Mouse (Mus musculus): ENCODE results near the gene Aprt. TPM values are rescaled to one million over a fixed set of nuclear protein-coding genes. Genes with fewer than 3 reads are reported as not detected.

The Aprt gene
- polyA plus RNA-seq, 1 experiment from 2014 or later, result 189 TPM

DNA sequence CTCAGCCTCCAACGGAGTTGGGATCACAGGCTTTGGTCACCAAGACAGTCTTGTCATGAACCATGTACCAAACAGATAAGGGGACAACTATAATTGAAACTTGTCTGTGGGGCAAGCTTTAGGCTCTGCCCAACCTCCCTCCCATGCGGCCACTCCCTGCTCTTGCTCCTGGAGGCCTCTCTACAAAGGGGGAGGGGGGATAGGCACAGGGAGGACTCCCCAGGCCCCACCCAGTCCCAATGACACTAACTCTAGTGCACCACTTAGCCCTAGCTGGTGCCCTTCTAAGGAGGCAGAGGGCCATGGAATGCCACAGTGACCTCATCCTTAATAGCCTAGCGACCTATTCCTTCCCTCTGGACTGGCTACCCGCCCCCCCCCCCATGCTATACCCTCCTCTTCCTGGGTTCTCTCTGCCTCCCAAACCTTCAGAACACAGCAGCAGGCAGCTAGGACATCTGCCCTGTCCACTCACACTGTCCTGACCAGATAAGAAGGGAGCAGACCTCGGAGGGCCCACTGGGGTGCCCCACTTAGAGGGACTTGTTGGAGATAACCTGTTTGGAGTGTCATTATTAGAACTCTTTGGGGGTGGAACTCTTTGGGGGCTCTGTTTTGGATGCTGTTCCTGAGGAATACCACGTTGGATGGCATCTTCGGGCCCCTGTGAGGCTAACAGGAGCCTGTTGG lies 30.5 kb downstream of the Aprt start:
- Histone ChIP-seq H3K27ac (replicated peaks) (no peak overlapping the region), H3K9me3 (replicated peaks) (no peaks in the 10 kb centered on the region), H3K27me3 (replicated peaks) (peaks cover 28% of the 10 kb centered on the region), H3K9ac (replicated peaks) (no peak overlapping the region), H3K4me3 (replicated peaks) (no peak overlapping the region), H3K36me3 (no peaks in the 10 kb centered on the region), H3K4me2 (no peak overlapping the region), H3K4me1 (peaks cover 14% of the 10 kb centered on the region)
- no peak for ATAC-seq (ENCODE audit: low FRiP score)
- WGBS, result 79% methylated on average over 6 of the region's 7 CpGs

GRCm38 (mm10) chr8:122544138-122544537 lies 32.6 kb downstream of the Aprt start:
- Histone ChIP-seq H3K9ac (replicated peaks) (no peak overlapping the region), H3K4me1 (0 out of 2 replicates have a peak, but pooled peaks cover 3% of the 10 kb centered on the region), H3K4me2 (no peak overlapping the region), H3K4me3 (replicated peaks) (no peak overlapping the region), H3K36me3 (no peaks in the 10 kb centered on the region), H3K9me3 (replicated peaks) (no peaks in the 10 kb centered on the region), H3K27ac (replicated peaks) (no peak overlapping the region), H3K27me3 (replicated peaks) (peaks cover 11% of the 10 kb centered on the region)
- 90% methylated on average over 8 of the region's 8 CpGs for WGBS
- no peak for ATAC-seq (ENCODE audit: low FRiP score)

DNA sequence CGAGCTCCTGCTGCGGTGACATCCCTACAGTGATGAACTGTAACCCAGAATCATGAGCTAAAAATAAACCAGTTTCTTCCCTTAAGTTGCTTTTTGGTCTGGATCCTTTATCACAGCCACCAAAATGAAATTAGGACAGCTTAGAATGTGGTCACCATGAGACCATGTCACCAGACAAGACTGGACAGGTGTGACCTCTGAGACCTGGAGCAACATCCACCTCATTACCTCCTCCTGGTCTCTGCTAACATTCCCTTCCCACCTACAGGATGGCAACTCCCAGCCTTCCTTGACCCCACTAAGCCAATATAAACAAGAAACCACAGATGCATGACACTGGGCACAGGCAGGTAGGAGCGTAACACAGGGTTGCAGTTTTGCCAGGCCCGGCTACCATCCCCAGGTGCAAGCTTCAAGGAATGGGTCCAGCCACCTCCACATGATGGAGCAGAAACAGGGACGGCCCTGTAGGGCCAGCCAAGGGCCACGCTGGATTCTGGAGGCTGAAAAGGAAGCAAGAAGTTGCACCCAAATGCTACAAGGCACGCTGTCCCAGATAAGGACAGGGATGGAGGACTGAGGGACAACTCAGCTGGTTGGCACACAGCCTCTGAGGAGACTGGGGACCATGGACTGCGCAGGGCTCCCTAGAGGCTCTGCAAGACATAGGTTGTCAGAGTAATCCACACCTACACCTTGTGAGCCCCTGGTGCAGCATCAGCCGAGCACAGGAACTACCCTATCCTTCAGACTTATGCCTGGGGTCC lies 38.2 kb downstream of the Aprt start:
- H3K4me1 ChIP-seq, result no peaks in the 10 kb centered on the region
- no peak overlapping the region for H3K4me3 ChIP-seq (replicated peaks)
- no peak for ATAC-seq (ENCODE audit: low FRiP score)
- H3K4me2 ChIP-seq, result no peak overlapping the region
- WGBS, result 93% methylated on average over 9 of the region's 9 CpGs
- H3K36me3 ChIP-seq, result no peaks in the 10 kb centered on the region
- no peak overlapping the region for H3K9ac ChIP-seq (replicated peaks)
- H3K9me3 ChIP-seq (replicated peaks), result no peaks in the 10 kb centered on the region
- no peaks in the 10 kb centered on the region for H3K27me3 ChIP-seq (replicated peaks)
- no peak overlapping the region for H3K27ac ChIP-seq (replicated peaks)

- ATAC-seq (ENCODE audit: low FRiP score), result no peak
- H3K9me3 ChIP-seq (replicated peaks), result no peaks in the 10 kb centered on the region
- H3K9ac ChIP-seq (replicated peaks), result no peak overlapping the region
- H3K27ac ChIP-seq (replicated peaks), result no peak overlapping the region
- 87% methylated on average over 2 of the region's 2 CpGs for WGBS
- H3K4me3 ChIP-seq (replicated peaks), result no peak overlapping the region
- no peaks in the 10 kb centered on the region for H3K27me3 ChIP-seq (replicated peaks)
- H3K4me2 ChIP-seq, result no peak overlapping the region
- H3K4me1 ChIP-seq, result no peaks in the 10 kb centered on the region
- no peaks in the 10 kb centered on the region for H3K36me3 ChIP-seq
These were observed 38.9 kb downstream of the Aprt start for GRCm38 (mm10) chr8:122537812-122538211.

DNA sequence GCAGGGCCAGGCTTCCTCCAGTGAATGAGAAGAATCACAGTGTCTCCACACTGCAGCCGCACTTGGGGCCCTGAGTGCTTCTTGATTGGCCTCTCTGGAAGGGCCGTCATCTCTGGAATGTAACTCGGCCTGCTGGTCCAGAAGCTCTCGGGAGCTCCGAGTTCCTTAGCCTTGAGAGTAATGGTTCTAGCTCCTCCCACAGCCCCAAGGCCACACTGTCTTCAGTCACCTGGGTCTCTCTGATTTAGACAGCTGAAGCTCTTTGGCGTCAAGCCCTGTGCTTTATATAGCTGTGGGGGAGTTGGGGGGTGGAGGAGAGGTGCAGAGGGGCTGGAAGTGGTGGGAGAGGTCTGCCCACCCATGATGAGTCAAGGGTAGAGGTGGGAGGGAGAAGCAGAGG lies 39.7 kb downstream of the Aprt start:
- Histone ChIP-seq H3K27ac (replicated peaks) (no peak overlapping the region), H3K4me1 (no peaks in the 10 kb centered on the region), H3K9ac (replicated peaks) (no peak overlapping the region), H3K27me3 (replicated peaks) (no peaks in the 10 kb centered on the region), H3K4me3 (replicated peaks) (no peak overlapping the region), H3K36me3 (no peaks in the 10 kb centered on the region), H3K4me2 (no peak overlapping the region), H3K9me3 (replicated peaks) (no peaks in the 10 kb centered on the region)
- ATAC-seq (ENCODE audit: low FRiP score), result no peak
- 47% methylated on average over 6 of the region's 6 CpGs for WGBS

- no peaks in the 10 kb centered on the region for H3K9me3 ChIP-seq (replicated peaks)
- no peak overlapping the region for H3K27ac ChIP-seq (replicated peaks)
- 95% methylated on average over 8 of the region's 8 CpGs for WGBS
- no peak for ATAC-seq (ENCODE audit: low FRiP score)
- no peak overlapping the region for H3K4me2 ChIP-seq
- no peak overlapping the region for H3K9ac ChIP-seq (replicated peaks)
- no peaks in the 10 kb centered on the region for H3K27me3 ChIP-seq (replicated peaks)
- H3K4me1 ChIP-seq, result peaks cover under 1% of the 10 kb centered on the region; the same call in 1 of the 2 replicates
- H3K4me3 ChIP-seq (replicated peaks), result no peak overlapping the region
- no peaks in the 10 kb centered on the region for H3K36me3 ChIP-seq
These were observed 45.4 kb downstream of the Aprt start for GRCm38 (mm10) chr8:122531312-122531711.

GRCm38 (mm10) chr8:122529159-122529558 lies 47.5 kb downstream of the Aprt start:
- Histone ChIP-seq H3K4me2 (no peak overlapping the region), H3K4me1 (peaks cover 15% of the 10 kb centered on the region), H3K9me3 (replicated peaks) (no peaks in the 10 kb centered on the region), H3K27ac (replicated peaks) (no peak overlapping the region), H3K27me3 (replicated peaks) (peaks cover 6% of the 10 kb centered on the region; the same call in 1 of the 2 replicates), H3K9ac (replicated peaks) (no peak overlapping the region), H3K36me3 (no peaks in the 10 kb centered on the region), H3K4me3 (replicated peaks) (no peak overlapping the region)
- 92% methylated on average over 4 of the region's 4 CpGs for WGBS
- no peak for ATAC-seq (ENCODE audit: low FRiP score)

GRCm38 (mm10) chr8:122527937-122528336 lies 48.8 kb downstream of the Aprt start:
- H3K27me3 ChIP-seq (replicated peaks), result peaks cover 6% of the 10 kb centered on the region; the same call in 1 of the 2 replicates
- no peak overlapping the region for H3K4me2 ChIP-seq
- ATAC-seq (ENCODE audit: low FRiP score), result no peak
- peaks cover 27% of the 10 kb centered on the region for H3K4me1 ChIP-seq
- no peak overlapping the region for H3K4me3 ChIP-seq (replicated peaks)
- H3K36me3 ChIP-seq, result no peaks in the 10 kb centered on the region
- H3K9me3 ChIP-seq (replicated peaks), result no peaks in the 10 kb centered on the region
- no peak overlapping the region for H3K27ac ChIP-seq (replicated peaks)
- 91% methylated on average over 3 of the region's 3 CpGs for WGBS
- no peak overlapping the region for H3K9ac ChIP-seq (replicated peaks)

DNA sequence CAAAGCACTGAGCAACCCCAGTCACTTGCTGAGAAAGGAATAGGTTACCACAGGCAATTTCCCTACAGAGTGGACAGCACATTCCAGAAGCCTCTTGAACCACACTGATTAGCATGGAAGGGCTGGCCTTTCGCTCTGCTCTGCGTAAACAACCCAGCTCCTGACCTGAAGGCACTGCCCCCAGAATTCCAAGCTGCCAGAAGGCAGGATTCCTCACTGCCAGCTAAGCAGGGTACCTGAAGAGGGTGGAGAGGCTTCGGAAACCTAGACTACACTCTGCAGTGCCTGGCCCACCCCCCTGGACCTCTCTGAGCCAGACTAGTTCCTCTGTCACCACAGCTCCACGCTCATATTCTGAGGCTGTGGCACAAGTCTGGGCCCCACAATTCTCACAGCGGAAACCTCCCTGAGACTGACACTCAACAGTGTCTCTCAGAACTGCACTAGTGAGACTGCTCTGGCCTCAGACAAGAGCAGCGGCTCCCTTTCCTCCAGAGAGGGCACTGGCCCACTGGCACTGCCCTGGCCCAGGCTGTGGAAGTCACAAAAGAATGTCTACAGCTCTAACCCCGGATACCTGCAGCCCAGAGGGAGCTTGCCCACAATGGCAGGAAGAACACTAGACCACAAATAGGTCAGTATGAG lies 50.1 kb downstream of the Aprt start:
- Histone ChIP-seq H3K9ac (replicated peaks) (no peak overlapping the region), H3K4me1 (peaks cover 29% of the 10 kb centered on the region), H3K27ac (replicated peaks) (no peak overlapping the region), H3K9me3 (replicated peaks) (no peaks in the 10 kb centered on the region), H3K4me3 (replicated peaks) (no peak overlapping the region), H3K27me3 (replicated peaks) (peaks cover 6% of the 10 kb centered on the region; the same call in 1 of the 2 replicates), H3K36me3 (no peaks in the 10 kb centered on the region), H3K4me2 (no peak overlapping the region)
- ATAC-seq (ENCODE audit: low FRiP score), result no peak
- 82% methylated on average over 7 of the region's 7 CpGs for WGBS

DNA sequence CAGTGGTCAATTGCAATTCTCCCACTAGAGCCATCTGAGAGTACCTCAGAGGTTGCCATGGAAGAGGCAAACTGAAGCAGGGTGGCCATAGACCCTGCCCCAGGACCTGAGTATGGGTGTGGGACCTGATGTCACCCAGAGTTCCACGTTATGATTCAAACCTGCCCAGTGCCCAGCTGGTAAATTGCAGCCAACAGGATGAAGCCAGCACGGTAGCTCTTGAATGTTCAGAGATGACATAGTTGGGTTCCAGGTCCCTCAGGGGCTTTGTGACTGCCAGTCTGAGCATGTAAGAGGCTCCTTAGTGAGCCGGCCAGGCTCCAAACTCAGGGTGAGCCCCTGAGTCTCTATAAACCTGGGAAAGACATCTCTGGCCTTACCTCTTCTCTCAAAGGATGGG lies 50.6 kb downstream of the Aprt start:
- Histone ChIP-seq H3K4me1 (peaks cover 29% of the 10 kb centered on the region), H3K36me3 (no peaks in the 10 kb centered on the region), H3K4me3 (replicated peaks) (no peak overlapping the region), H3K9ac (replicated peaks) (no peak overlapping the region), H3K4me2 (no peak overlapping the region), H3K27ac (replicated peaks) (no peak overlapping the region), H3K9me3 (replicated peaks) (no peaks in the 10 kb centered on the region), H3K27me3 (replicated peaks) (peaks cover 6% of the 10 kb centered on the region; the same call in 1 of the 2 replicates)
- WGBS, result 75% methylated on average over 3 of the region's 3 CpGs
- no peak for ATAC-seq (ENCODE audit: low FRiP score)

- no peak overlapping the region for H3K4me3 ChIP-seq (replicated peaks)
- no peak for ATAC-seq (ENCODE audit: low FRiP score)
- peaks cover 29% of the 10 kb centered on the region for H3K4me1 ChIP-seq
- no peak overlapping the region for H3K4me2 ChIP-seq
- no peak overlapping the region for H3K27ac ChIP-seq (replicated peaks)
- H3K9ac ChIP-seq (replicated peaks), result no peak overlapping the region
- 84% methylated on average over 6 of the region's 6 CpGs for WGBS
- H3K9me3 ChIP-seq (replicated peaks), result no peaks in the 10 kb centered on the region
- peaks cover 6% of the 10 kb centered on the region; the same call in 1 of the 2 replicates for H3K27me3 ChIP-seq (replicated peaks)
- no peaks in the 10 kb centered on the region for H3K36me3 ChIP-seq
These were observed 51.7 kb downstream of the Aprt start for GRCm38 (mm10) chr8:122525004-122525403.

Data from neural tube, embryonic 15.5 days (tissue).